Mouse (Mus musculus) monocyte, adult 5-6 weeks (primary cell): ENCODE data around the gene Memo1. TPM values are rescaled to one million over a fixed set of nuclear protein-coding genes. Genes with fewer than 3 reads are reported as not detected.
"Not testable (repeated sequence)": the region's sequence is repeated elsewhere in the genome, so short reads cannot be mapped to it uniquely, and the experiment has no call there.

Experiments
- ATAC-seq: fragments of 153-309, 156-312 bp; replicated peaks from 2 replicates; pipeline ENCODE4 v1.8.0; 2017; ENCODE audit warnings: mild to moderate bottlenecking; ENCODE audit not compliant: low TSS enrichment, insufficient number of reproducible peaks, severe bottlenecking, poor library complexity, low FRiP score
- total RNA-seq: library from RNA; stranded (forward); fragments of 200-1000, 200-491, 200-594 nt; gene quantifications from 3 replicates; pipeline ENCODE4 v1.2.3, GENCODE M21; 2017

The Memo1 gene
- total RNA-seq, 1 experiment from 2014 or later = 39.3 TPM

DNA sequence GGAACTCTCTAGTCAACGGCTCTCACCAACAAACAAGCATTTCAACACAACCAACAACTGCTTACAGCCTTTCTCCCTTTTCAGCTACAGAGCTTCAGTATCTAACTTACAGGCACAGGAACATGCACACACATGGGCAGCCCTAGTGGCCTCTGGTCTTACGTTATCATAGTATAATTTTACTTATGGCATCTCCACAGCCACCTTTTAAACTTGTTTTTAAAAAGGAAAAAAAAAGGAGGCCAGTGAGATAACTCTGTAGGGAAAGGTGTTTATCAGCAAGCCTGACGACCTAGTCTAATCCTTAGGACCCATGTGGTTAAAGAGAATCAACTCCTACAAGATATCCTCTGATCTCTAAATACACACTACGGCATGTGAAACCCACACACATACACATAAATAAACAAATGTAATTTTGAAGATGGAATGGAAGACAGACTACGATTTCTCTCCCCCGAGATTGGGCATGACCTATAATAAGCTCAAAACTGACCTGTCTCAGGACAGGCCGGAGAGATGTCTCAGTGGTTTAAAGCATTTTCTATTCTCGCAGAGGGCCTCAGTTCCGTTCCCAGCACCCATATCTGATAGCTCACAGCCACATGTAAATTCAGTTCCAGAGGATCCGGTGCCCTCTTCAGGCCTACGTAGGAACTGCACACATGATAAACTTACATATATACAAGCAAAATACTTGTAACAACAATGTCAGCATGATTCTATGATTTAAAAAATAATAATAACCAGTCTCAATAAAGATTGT is 27.7 kb downstream of the Memo1 start:
- ATAC-seq = no peak

DNA sequence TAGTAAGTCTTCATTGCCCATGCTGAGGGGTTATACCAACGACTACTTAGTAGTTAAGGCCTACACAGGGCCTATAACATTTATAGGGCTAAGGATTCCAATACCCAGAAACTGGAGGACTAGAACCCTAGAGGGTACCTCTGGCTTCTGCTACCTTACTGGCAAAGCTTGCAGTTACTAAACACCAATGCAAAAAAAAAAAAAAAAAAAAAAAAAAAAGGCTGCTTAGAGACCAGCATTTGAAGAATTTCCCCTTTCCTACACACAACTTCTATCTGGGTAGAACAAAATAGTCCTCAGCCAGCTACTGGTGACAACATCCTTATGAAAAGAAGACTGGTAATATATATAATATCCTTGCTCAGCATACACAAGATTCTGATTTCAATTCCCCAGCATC is 29.7 kb downstream of the Memo1 start:
- ATAC-seq = no peak

DNA sequence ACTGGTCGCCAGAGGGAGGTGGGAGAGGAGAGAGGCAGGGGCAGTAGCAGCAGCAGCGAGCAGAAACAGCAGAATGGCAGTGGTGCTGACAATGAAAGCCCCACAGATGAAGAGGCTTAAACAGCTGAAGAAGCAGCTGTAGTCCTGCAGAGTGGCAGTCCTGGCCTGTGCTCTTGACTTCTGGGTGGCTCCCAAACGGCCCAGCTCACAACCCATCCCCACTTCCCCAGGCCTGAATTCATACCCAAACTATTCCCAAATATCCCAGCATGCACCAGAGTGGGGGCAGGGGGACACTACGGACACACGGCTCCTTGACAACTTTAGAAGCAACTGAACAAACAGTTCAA is 30.2 kb downstream of the Memo1 start:
- ATAC-seq = 0 out of 2 replicates have a peak, but pooled peaks have one; percentile 27

- no peak for ATAC-seq
Measured at GRCm38 (mm10) chr17:74264333-74265155, 30.8 kb downstream of the Memo1 start.

GRCm38 (mm10) chr17:74262415-74262814 is 32.9 kb downstream of the Memo1 start:
- ATAC-seq = no peak

- ATAC-seq = no peak
Measured at GRCm38 (mm10) chr17:74245284-74245683, 50.0 kb downstream of the Memo1 start.

GRCm38 (mm10) chr17:74242788-74243187 is 52.5 kb downstream of the Memo1 start:
- no peak for ATAC-seq

- no peak for ATAC-seq
Measured at GRCm38 (mm10) chr17:74240322-74240721, 55.0 kb downstream of the Memo1 start.

- no peak for ATAC-seq
Measured at GRCm38 (mm10) chr17:74228131-74228759, 67.1 kb downstream of the Memo1 start.

DNA sequence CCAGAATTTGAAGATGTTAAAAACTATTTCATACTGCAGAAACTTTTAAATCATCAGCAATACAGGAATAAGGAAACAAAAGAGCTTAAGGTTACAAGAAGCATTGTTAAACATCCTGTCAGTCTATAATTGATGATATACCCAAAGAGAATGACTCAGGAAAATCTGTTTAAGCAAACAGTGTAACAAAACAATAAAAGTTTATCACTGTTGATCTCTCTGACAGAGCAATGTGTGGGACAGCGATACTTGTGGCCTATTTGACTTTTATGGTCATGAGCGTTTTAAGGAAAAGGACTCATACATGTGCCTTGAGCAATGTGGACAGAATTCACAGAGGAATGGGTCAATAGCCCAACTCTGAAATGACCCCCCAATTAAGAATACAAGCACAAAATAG is 78.0 kb downstream of the Memo1 start:
- ATAC-seq = no peak

GRCm38 (mm10) chr17:74212831-74213524 is 82.3 kb downstream of the Memo1 start:
- ATAC-seq = not testable (repeated sequence)

DNA sequence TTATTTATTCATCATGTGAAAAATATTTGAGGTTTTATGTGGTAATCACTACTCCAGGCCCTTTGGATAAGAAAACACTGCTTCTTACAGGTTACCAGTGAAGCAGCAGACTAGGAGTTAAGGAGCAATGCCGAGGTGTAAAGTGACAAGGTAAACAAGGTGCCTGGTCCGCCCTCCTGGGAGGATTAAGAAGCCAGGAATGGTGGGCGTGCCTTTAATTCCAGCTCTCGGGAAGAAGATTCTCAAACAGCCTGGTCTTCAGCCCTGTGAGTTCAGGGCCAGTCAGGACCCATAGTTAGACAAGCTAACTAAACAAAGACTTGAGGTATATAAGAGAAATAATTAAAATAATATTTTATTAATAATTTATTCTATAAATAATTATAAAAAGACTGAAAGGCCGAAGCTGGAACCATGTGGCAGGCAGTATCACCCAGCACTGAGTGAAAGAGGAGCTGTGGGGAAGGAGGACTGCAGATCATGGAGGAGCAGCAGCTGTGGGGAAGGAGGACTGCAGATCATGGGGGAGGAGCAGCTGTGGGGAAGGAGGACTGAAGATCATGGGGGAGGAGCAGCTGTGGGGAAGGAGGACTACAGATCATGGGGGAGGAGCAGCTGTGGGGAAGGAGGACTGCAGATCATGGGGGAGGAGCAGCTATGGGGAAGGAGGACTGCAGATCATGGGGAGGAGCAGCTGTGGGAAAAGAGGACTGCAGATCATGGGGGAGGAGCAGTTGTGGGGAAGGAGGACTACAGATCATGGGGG is 86.0 kb downstream of the Memo1 start:
- no peak for ATAC-seq

- no peak for ATAC-seq
Measured at GRCm38 (mm10) chr17:74195943-74196342, 99.4 kb downstream of the Memo1 start.

- ATAC-seq = no peak
Measured at GRCm38 (mm10) chr17:74194755-74195154, 100.6 kb downstream of the Memo1 start.

DNA sequence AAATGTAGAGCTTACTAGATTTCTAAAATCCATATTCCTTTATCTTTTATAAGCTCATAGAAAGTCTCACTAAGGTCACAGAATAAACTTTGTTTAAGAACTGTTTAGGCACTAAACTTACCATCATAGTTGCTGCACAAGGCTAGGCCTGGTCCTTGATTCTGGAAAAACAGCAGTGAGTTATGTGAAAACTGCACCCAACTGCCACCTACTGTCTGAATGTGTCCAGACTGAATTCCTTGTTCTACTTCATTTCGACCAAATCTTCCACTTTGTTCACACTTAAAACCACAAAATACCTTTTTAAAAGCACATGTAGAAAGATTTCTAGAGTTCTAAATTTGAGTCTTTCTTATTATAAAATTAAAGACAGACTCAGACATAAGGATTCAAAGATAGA is 101.9 kb downstream of the Memo1 start:
- no peak for ATAC-seq

GRCm38 (mm10) chr17:74191446-74191845 is 103.9 kb downstream of the Memo1 start:
- no peak for ATAC-seq

- ATAC-seq = no peak
Measured at GRCm38 (mm10) chr17:74186197-74186596, 109.1 kb downstream of the Memo1 start.

- no peak for ATAC-seq
Measured at GRCm38 (mm10) chr17:74184739-74185138, 110.6 kb downstream of the Memo1 start.
